Mouse (Mus musculus) liver, adult 2 months (tissue): ENCODE data around the gene Prr5l.

Experiments
- CTCF ChIP-seq: fragments of 200-500 bp; IDR thresholded peaks from 2 replicates; pipeline ENCODE4 v1.5.1; 2011; ENCODE audit warnings: low read depth, low read length, control low read depth
- POLR2A ChIP-seq: fragments of 200-500 bp; IDR thresholded peaks from 2 replicates; pipeline ENCODE4 v1.6.1; 2011; ENCODE audit warnings: low read length, control low read depth; ENCODE audit not compliant: insufficient read depth; ENCODE audit errors: extremely low read depth

GRCm38 (mm10) chr2:101826950-101827600 lies 55.8 kb downstream of the Prr5l start:
- no peak for TF ChIP-seq CTCF
- TF ChIP-seq POLR2A: no peak
